Mouse (Mus musculus): Measurements from ENCODE around the gene B3galt4.

The B3galt4 gene

DNA sequence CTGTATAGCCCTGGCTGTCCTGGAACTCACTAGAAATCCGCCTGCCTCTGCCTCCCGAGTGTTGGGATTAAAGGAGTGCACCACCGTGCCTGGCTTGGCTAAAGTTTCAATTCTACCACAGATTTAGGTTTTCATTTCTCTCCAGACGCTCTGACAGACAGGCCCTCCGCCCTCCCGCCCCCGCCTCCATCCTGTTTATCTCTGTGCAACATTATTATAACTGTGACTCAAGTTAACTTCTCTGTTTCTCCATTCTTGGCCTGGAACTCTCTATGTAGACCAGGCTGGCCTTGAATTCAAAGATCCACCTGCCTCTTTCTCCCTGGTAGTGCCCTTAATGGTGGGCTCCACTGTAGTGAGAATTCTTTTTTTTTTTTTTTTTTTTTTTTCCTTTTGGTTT, 48.8 kb downstream of the B3galt4 start:
- DNase-seq, result no peak

DNA sequence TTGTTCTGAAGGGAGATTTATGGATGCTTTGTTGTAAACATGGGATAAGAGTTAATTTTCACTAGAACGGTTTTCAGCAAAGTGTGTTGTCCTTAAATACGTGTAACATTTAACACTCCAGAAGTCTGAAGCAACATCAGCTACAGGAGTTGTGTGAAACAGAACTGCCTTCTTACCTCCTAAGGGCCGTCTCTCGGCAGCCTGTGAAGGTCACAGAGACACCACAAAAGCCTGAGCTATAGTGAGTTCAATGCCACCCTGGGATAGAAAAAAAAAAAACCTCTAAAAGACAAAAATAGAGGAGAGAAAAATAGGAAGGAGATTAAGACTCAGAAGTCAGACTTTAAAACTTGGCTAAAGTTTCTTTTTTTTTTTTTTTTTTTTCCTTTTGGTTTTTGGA, 49.2 kb downstream of the B3galt4 start:
- DNase-seq, result no peak

DNA sequence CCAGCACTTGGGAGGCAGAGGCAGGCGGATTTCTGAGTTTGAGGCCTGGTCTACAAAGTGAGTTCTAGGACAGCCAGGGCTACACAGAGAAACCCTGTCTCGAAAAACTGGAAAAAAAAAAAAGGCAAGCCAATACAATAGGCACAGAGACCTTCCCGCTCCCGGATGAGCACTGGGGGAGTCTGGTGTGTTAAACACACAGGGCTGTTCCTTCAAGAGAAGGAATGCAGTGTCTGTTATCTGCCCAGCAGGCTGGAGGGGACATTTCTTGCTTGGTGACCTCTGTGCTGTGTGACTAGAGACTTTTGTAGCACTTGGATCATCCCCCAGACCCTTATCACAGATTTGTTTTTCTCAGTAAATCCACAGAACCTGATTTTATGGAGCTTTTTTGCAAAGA, 49.6 kb downstream of the B3galt4 start:
- no peak for DNase-seq

DNA sequence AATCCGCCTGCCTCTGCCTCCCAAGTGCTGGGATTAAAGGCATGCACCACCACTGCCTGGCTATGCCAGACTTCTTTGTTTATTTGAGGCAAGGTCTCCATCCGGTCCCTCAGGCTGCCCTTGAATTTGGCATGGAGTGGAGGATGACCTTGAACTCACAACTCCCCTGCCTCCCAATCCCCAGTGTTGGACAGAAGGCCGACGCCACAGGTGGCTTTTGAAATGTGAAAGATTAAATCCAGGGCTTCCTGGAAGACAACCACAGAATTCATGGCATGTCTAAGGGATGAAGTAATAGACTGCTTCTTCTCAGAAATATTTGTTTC, 50.3 kb downstream of the B3galt4 start:
- DNase-seq, result no peak

DNA sequence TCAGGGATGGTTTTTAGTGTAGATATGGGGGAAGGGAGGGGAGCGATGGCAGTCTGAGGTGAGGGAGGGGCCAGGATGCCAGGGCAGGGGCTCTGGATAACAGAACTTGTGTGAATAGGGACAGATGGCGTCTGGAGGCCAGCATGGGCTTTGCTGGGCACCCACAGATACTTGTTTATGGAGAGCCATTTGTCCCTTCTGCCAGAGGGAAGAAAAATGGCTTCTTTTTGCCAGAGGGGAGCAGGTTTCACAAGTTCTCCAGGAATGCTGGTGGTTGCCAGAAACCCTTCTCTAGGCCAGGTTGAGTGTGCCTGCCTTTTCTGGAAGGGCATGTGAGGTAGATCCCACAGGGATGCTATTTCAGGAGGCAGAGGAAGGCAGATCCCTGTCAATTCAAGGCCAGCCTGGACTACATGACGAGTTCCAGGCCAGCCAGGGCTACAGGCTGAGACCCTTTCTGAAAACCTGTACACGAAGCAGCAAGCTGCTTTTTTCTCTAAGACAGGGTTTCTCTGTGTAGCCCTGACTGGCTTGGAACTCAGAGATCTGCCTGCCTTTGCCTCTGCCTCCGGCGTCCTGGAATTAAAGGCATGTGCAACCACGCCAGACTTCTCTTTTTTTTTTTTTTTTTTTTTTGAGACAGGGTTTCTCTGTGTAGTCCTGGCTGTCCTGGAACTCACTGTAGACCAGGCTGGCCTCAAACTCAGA, 50.9 kb downstream of the B3galt4 start:
- DNase-seq, result no peak

Measured in thymus, postnatal 4 days (tissue).